Mouse (Mus musculus) liver, embryonic 14.5 days (tissue): Measurements from ENCODE around the gene Btg2. TPM values are rescaled to one million over a fixed set of nuclear protein-coding genes. Genes with fewer than 3 reads are reported as not detected.

Experiments
- ATAC-seq: fragments of 200-750 bp; cut with Nextera tagmentation; 2 replicates; pipeline ENCODE4 v1.8.0; 2017; ENCODE audit warnings: moderate number of reproducible peaks, mild to moderate bottlenecking, moderate library complexity; ENCODE audit not compliant: insufficient read depth
- DNase-seq, 3 experiments: peaks; one replicate each; pipeline ENCODE4 v3.0.0-alpha.2; 2012 to 2013; ENCODE audit warnings: low read depth in 3 of 3, low spot score in 3 of 3
- H3K27ac ChIP-seq: fragments of 300-500 bp; sonication (generic); 2 replicates; pipeline ENCODE4 v1.5.1; 2014; ENCODE audit warnings: moderate library complexity, mild to moderate bottlenecking, control low read depth, inconsistent platforms
- H3K27me3 ChIP-seq: fragments of 300-500 bp; sonication (generic); 2 replicates; pipeline ENCODE4 v1.6.1; 2014; ENCODE audit warnings: mild to moderate bottlenecking, low read length, moderate library complexity; ENCODE audit not compliant: control insufficient read depth, insufficient read depth
- H3K36me3 ChIP-seq: fragments of 300-500 bp; sonication (generic); replicated peaks from 2 replicates; pipeline ENCODE4 v1.6.1; 2014; ENCODE audit warnings: low read depth; ENCODE audit not compliant: control insufficient read depth, insufficient read depth
- H3K4me1 ChIP-seq, 2 experiments: fragments of 200-500 bp in 1 of 2; fragments of 300-500 bp in 1 of 2; sonication (generic) in 1 of 2; replicated peaks; 2 replicates each; pipeline ENCODE4 v1.6.1; 2012 to 2014; ENCODE audit warnings: antibody characterized with exemption in 1 of 2, inconsistent platforms in 1 of 2, low read length in 1 of 2; ENCODE audit not compliant: control insufficient read depth in 2 of 2, insufficient read depth in 2 of 2
- H3K4me2 ChIP-seq: fragments of 300-500 bp; sonication (generic); 2 replicates; pipeline ENCODE4 v1.6.1; 2014; ENCODE audit warnings: low read depth, mild to moderate bottlenecking, control low read depth, moderate library complexity
- H3K4me3 ChIP-seq, 2 experiments: fragments of 200-500 bp in 1 of 2; fragments of 300-500 bp in 1 of 2; sonication (generic) in 1 of 2; 2 replicates each; pipeline ENCODE4 v1.5.1; 2012 to 2014; ENCODE audit warnings: low read depth in 2 of 2, low read length in 2 of 2, mild to moderate bottlenecking in 2 of 2, control low read depth in 1 of 2, inconsistent platforms in 1 of 2, moderate library complexity in 1 of 2; ENCODE audit not compliant: insufficient read depth in 1 of 2
- H3K9ac ChIP-seq: fragments of 300-500 bp; sonication (generic); replicated peaks from 2 replicates; pipeline ENCODE4 v1.6.1; 2014; ENCODE audit warnings: mild to moderate bottlenecking, control low read depth, moderate library complexity
- H3K9me3 ChIP-seq: fragments of 300-500 bp; sonication (generic); 2 replicates; pipeline ENCODE4 v1.6.1; 2016; ENCODE audit warnings: low read length, mixed read lengths; ENCODE audit not compliant: control insufficient read depth
- CTCF ChIP-seq: IDR thresholded peaks from 2 replicates; pipeline ENCODE4 v1.5.1; 2016; ENCODE audit warnings: antibody characterized with exemption, low read depth, control low read depth
- EP300 ChIP-seq: IDR thresholded peaks from 2 replicates; pipeline ENCODE4 v1.6.1; 2016; ENCODE audit warnings: antibody characterized with exemption, low read depth
- WGBS: fragments of 180-500 bp; shearing (Covaris S2); extraction: QIAGEN DNeasy Blood & Tissue Kit; methylation state at CpG from one replicate; pipeline ENCODE4 v1.1.7; 2014; ENCODE audit not compliant: insufficient replicate concordance; 5-methylcytosine and 5-hydroxymethylcytosine counted together
- polyA plus RNA-seq, 2 experiments: library from polyadenylated mRNA; depleted of rRNA in 1 of 2; stranded (reverse) in 1 of 2; unstranded in 1 of 2; fragments of >200 nt; fragmentation: Nextera tagmentation in 1 of 2; extraction: Ambion mirVana in 1 of 2; gene quantifications; 2 replicates each; pipeline versions ENCODE4 v1.2.1 to v1.2.3; 2012 to 2014

Gene Btg2
- polyA plus RNA-seq, 2 experiments, result 45.3 to 78.2 TPM

GRCm38 (mm10) chr1:134114730-134115129, 35.8 kb upstream of the Btg2 start:
- Histone ChIP-seq H3K36me3 (no peaks in the 10 kb centered on the region), H3K4me2 (no peak overlapping the region), H3K27ac (no peak overlapping the region), H3K9ac (no peak overlapping the region), H3K27me3 (no peaks in the 10 kb centered on the region; the same call in 1 of the 2 replicates), H3K4me3 (no peak overlapping the region), H3K4me1 (peaks cover 13 to 16% of the 10 kb centered on the region in 2 experiments), H3K9me3 (no peaks in the 10 kb centered on the region)
- DNase-seq, result no peak
- ATAC-seq, result no peak
- TF ChIP-seq CTCF (no peak), EP300 (no peak)
- 71% methylated on average over 13 of the region's 13 CpGs for WGBS

- 64% methylated on average over 7 of the region's 7 CpGs for WGBS
- ATAC-seq (no peak), DNase-seq (no peak)
Measured at GRCm38 (mm10) chr1:134114018-134114417, 35.1 kb upstream of the Btg2 start.

GRCm38 (mm10) chr1:134113560-134113959, 34.6 kb upstream of the Btg2 start:
- Histone ChIP-seq H3K9me3 (no peaks in the 10 kb centered on the region), H3K36me3 (no peaks in the 10 kb centered on the region), H3K27me3 (no peaks in the 10 kb centered on the region; the same call in 1 of the 2 replicates), H3K27ac (no peak overlapping the region), H3K4me2 (no peak overlapping the region), H3K4me3 (no peak overlapping the region), H3K4me1 (peaks cover 13 to 16% of the 10 kb centered on the region in 2 experiments), H3K9ac (no peak overlapping the region)
- no peak for DNase-seq
- 59% methylated on average over 5 of the region's 5 CpGs for WGBS
- ATAC-seq, result no peak
- TF ChIP-seq EP300, result no peak
- no peak for TF ChIP-seq CTCF

More at GRCm38 (mm10) chr1:134114018-134114417, 35.1 kb upstream of the Btg2 start:
- Histone ChIP-seq H3K27me3 (no peaks in the 10 kb centered on the region; the same call in 1 of the 2 replicates), H3K4me1 (peaks cover 13 to 16% of the 10 kb centered on the region in 2 experiments), H3K27ac (no peak overlapping the region), H3K4me3 (no peak overlapping the region), H3K9me3 (no peaks in the 10 kb centered on the region), H3K36me3 (no peaks in the 10 kb centered on the region), H3K4me2 (no peak overlapping the region), H3K9ac (no peak overlapping the region)
- no peak for TF ChIP-seq CTCF
- TF ChIP-seq EP300, result no peak

GRCm38 (mm10) chr1:134110979-134111378, 32.1 kb upstream of the Btg2 start, which contains the start of gene Chit1:
Gene Chit1 (plus strand): TSS chr1:134111242.
- H3K9ac ChIP-seq, result peak within 1 kb of the TSS; percentile 54
- H3K9me3 ChIP-seq, result no peaks in the 10 kb centered on the region
- H3K4me1 ChIP-seq, result peaks cover 16% of the 10 kb centered on the region in 2 experiments
- peak within 1 kb of the TSS in 1 of 2 experiments; percentile 12; a peak in 1 of 4 replicates for H3K4me3 ChIP-seq
- ATAC-seq (peak; percentile 78), DNase-seq (peak in 1 of 3 experiments; percentile 68)
- peak; percentile 78 for TF ChIP-seq CTCF
- no peak for TF ChIP-seq EP300
- peak within 1 kb of the TSS; percentile 59 for H3K4me2 ChIP-seq
- H3K36me3 ChIP-seq, result no peaks in the 10 kb centered on the region
- H3K27ac ChIP-seq, result peak within 1 kb of the TSS; percentile 80
- no peaks in the 10 kb centered on the region; the same call in 1 of the 2 replicates for H3K27me3 ChIP-seq
- 56% methylated on average over 4 of the region's 4 CpGs for WGBS

- H3K9ac ChIP-seq, result peak overlapping the region; percentile 54
- peaks cover 1% of the 10 kb centered on the region for H3K27me3 ChIP-seq
- peak; percentile 84 for TF ChIP-seq EP300
- TF ChIP-seq CTCF, result no peak
- peak overlapping the region in 1 of 2 experiments; percentile 12; a peak in 1 of 4 replicates for H3K4me3 ChIP-seq
- H3K4me1 ChIP-seq, result peaks cover 16% of the 10 kb centered on the region in 2 experiments
- ATAC-seq (peak; percentile 97), DNase-seq (peak; percentile 73 to 78 (median 75))
- H3K27ac ChIP-seq, result peak overlapping the region; percentile 80
- peak overlapping the region; percentile 59 for H3K4me2 ChIP-seq
- H3K9me3 ChIP-seq, result no peaks in the 10 kb centered on the region
- 33% methylated on average over 5 of the region's 5 CpGs for WGBS
- H3K36me3 ChIP-seq, result no peaks in the 10 kb centered on the region
Measured at GRCm38 (mm10) chr1:134110449-134110848, 31.5 kb upstream of the Btg2 start.
